Mouse (Mus musculus) cortical plate, adult 2 months (tissue): ENCODE results near the gene Vps35.

Experiments
- CTCF ChIP-seq: fragments of 200-500 bp; IDR thresholded peaks from 2 replicates; pipeline ENCODE4 v1.5.1; 2011; ENCODE audit warnings: mild to moderate bottlenecking, control low read depth, low read length; ENCODE audit not compliant: insufficient read depth; ENCODE audit errors: extremely low read depth
- POLR2A ChIP-seq: fragments of 200-500 bp; IDR thresholded peaks from 2 replicates; pipeline ENCODE4 v1.6.1; 2011; ENCODE audit warnings: mild to moderate bottlenecking, low read length, control low read depth; ENCODE audit not compliant: insufficient read depth; ENCODE audit errors: extremely low read depth

- no peak for TF ChIP-seq POLR2A
- TF ChIP-seq CTCF, result no peak
Measured at GRCm38 (mm10) chr8:85286846-85287245, 12.8 kb downstream of the Vps35 start.
